31 mouse cellular contexts compared by ENCODE assay signal in genomic region chr10:40956206-40956605, GRCm38 (mm10).
DNase-seq lines count a peak whose midpoint lies in the region; ATAC-seq and TF ChIP-seq lines count a peak whose summit lies in the region.
"Had no signal": no experiment of that assay in that cellular context is flagged by ENCODE, and none has a peak within 500 bp of the region (broad histone marks: within the 10 kb centered on the region; RNA-seq: fewer than 3 reads in every experiment).

No protein-coding gene starts in this region.

- H3K4me2 ChIP-seq in midbrain, embryonic 13.5 days (replicated peaks): no peak overlapping the region
- H3K4me2 ChIP-seq in forebrain, postnatal 0 days (ENCODE audit: low read depth): no peak overlapping the region
- H3K4me2 ChIP-seq: heart, embryonic 13.5 days; hindbrain, embryonic 14.5 days; limb, embryonic 15.5 days; liver, embryonic 13.5 days had no signal

- ATAC-seq in frontal cortex, adult (ENCODE audit: low TSS enrichment): peak; percentile 94
- no peak for ATAC-seq in midbrain, embryonic 13.5 days
- no peak for ATAC-seq in forebrain, postnatal 0 days
- ATAC-seq: forebrain, embryonic 16.5 days; intestine, postnatal 0 days; lung, postnatal 0 days; Patski had no signal

- H3K4me3 ChIP-seq in midbrain, embryonic 10.5 days: no peak overlapping the region
- no peak overlapping the region for H3K4me3 ChIP-seq in midbrain, embryonic 13.5 days (replicated peaks)
- H3K4me3 ChIP-seq in forebrain, postnatal 0 days (ENCODE audit: low read depth, low read length): no peak overlapping the region
- H3K4me3 ChIP-seq: erythroblast, embryonic 14.5 days; gastrocnemius, adult 2 months; heart, embryonic 13.5 days; left cerebral cortex, adult 2 months; limb, embryonic 15.5 days; liver, embryonic 13.5 days; megakaryocyte, embryonic 14.5 days had no signal

- 88% methylated on average over 5 of the region's 5 CpGs for WGBS in midbrain, embryonic 10.5 days
- 95% methylated on average over 5 of the region's 5 CpGs for WGBS in midbrain, embryonic 13.5 days
- 71% methylated on average over 5 of the region's 5 CpGs for WGBS in forebrain, postnatal 0 days

- no peak for DNase-seq in frontal cortex, postnatal 25 days (ENCODE audit: low spot score in 2 of 2)
- peak; percentile 2 for DNase-seq in midbrain, embryonic 10.5 days (ENCODE audit: low spot score)
- DNase-seq in layer of hippocampus, adult 9-10 months (ENCODE audit: low spot score): peak; percentile 62
- no peak for DNase-seq in gastrocnemius, adult 8-10 months (ENCODE audit: low spot score in 2 of 2)
- DNase-seq in forebrain, postnatal 0 days: no peak
- DNase-seq: adrenal gland, postnatal 36 days; cerebellum, adult 2 months; cerebellum, postnatal 14 days; gastrocnemius, adult 2 months; heart, postnatal 10 days; kidney, adult 9 months; kidney, postnatal 10 days; left cerebral cortex, postnatal 4 days; liver, embryonic 13.5 days; lung, adult 18-20 months; lung, postnatal 4 days; midbrain, embryonic 14.5 days; thymus, postnatal 14 days had no signal

- no peak for TF ChIP-seq CTCF in forebrain, postnatal 0 days (IDR thresholded peaks at IDR 0.05; ENCODE audit: low read depth)

- H3K27me3 ChIP-seq in midbrain, embryonic 10.5 days (ENCODE audit: low read depth, poor library complexity, severe bottlenecking): no peaks in the 10 kb centered on the region
- no peaks in the 10 kb centered on the region for H3K27me3 ChIP-seq in midbrain, embryonic 13.5 days
- no peaks in the 10 kb centered on the region for H3K27me3 ChIP-seq in forebrain, postnatal 0 days (ENCODE audit: insufficient read depth, low read length)
- H3K27me3 ChIP-seq: heart, embryonic 13.5 days; limb, embryonic 15.5 days; liver, embryonic 13.5 days; megakaryocyte, embryonic 14.5 days; Patski had no signal

- no peak overlapping the region for H3K27ac ChIP-seq in midbrain, embryonic 10.5 days (replicated peaks)
- no peak overlapping the region; the same call in 1 of the 2 replicates for H3K27ac ChIP-seq in midbrain, embryonic 13.5 days
- H3K27ac ChIP-seq in forebrain, postnatal 0 days (ENCODE audit: low read depth, low read length): no peak overlapping the region
- H3K27ac ChIP-seq: gastrocnemius, adult 2 months; heart, embryonic 13.5 days; hindbrain, embryonic 14.5 days; left cerebral cortex, adult 2 months; limb, embryonic 15.5 days; liver, embryonic 13.5 days had no signal

- H3K4me1 ChIP-seq in midbrain, embryonic 10.5 days: no peaks in the 10 kb centered on the region; the same call in 1 of the 2 replicates
- H3K4me1 ChIP-seq in midbrain, embryonic 13.5 days (replicated peaks): no peaks in the 10 kb centered on the region; the same call in none of the 2 replicates
- no peaks in the 10 kb centered on the region for H3K4me1 ChIP-seq in forebrain, postnatal 0 days (ENCODE audit: insufficient read depth)
- H3K4me1 ChIP-seq: heart, embryonic 13.5 days; limb, embryonic 15.5 days; liver, embryonic 13.5 days; megakaryocyte, embryonic 14.5 days had no signal

- H3K36me3 ChIP-seq in midbrain, embryonic 10.5 days: peaks cover 35% of the 10 kb centered on the region
- H3K36me3 ChIP-seq in midbrain, embryonic 13.5 days: peaks cover 14% of the 10 kb centered on the region
- 0 out of 2 replicates have a peak, but pooled peaks cover 3% of the 10 kb centered on the region for H3K36me3 ChIP-seq in forebrain, postnatal 0 days (ENCODE audit: insufficient read depth)
- H3K36me3 ChIP-seq: G1E; limb, embryonic 15.5 days; liver, embryonic 13.5 days had no signal

- H3K9me3 ChIP-seq in midbrain, embryonic 10.5 days (replicated peaks): no peaks in the 10 kb centered on the region; the same call in 1 of the 2 replicates
- H3K9me3 ChIP-seq in midbrain, embryonic 13.5 days: no peaks in the 10 kb centered on the region
- no peaks in the 10 kb centered on the region for H3K9me3 ChIP-seq in forebrain, postnatal 0 days (ENCODE audit: low read length)
- H3K9me3 ChIP-seq: G1E; heart, embryonic 13.5 days; limb, embryonic 15.5 days; liver, embryonic 13.5 days had no signal

- no peak overlapping the region for H3K9ac ChIP-seq in midbrain, embryonic 13.5 days (replicated peaks)
- H3K9ac ChIP-seq in forebrain, postnatal 0 days: no peak overlapping the region
- H3K9ac ChIP-seq: heart, embryonic 13.5 days; hindbrain, embryonic 14.5 days; limb, embryonic 15.5 days; liver, embryonic 13.5 days had no signal

Comparison
In these comparisons a context has a peak if more than half of its experiments do, and no peak if none do; other contexts are left out.
1. DNase-seq: peak in midbrain, embryonic 10.5 days (single experiment) and layer of hippocampus, adult 9-10 months (single experiment); none in frontal cortex, postnatal 25 days (0 of 2), gastrocnemius, adult 8-10 months (0 of 2) and forebrain, postnatal 0 days (single experiment).